Mouse (Mus musculus): ENCODE measurements at regions not wholly inside any gene's neighbourhood (a gene's known extent, or its start where the extent isn't known, plus 50 kb on each side); places are given as distances from the start of the nearest gene placed in this dataset.
"Not testable (repeated sequence)": the region's sequence is repeated elsewhere in the genome, so short reads cannot be mapped to it uniquely, and the experiment has no call there.

DNA sequence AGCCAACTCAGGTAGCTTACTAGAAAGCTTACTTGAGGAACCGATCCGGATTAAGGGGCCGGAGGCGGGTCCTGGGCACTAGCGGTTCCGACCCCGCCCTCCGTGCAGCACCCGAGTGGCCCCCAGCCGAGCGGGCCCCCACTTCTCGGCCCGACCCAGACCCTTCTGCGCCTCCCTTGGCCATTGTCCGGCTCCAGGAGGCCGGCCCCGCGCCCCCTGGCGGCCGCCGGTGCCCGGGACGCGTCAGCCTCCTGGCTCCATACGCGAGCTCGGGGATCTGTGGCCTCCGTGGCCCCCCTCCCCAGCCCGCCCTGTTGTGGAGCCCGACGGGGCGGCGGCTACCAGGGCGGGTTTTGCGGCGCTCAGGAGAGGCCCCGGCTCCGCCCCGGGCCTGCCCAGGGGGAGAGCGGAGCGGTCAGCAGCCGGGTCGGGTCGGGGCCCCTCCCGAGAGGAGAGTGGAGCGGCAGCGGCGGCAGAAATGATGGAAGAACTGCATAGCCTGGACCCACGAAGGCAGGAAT is 94.3 kb upstream of the Zfp986 start:
- peak; percentile 10 for DNase-seq

DNA sequence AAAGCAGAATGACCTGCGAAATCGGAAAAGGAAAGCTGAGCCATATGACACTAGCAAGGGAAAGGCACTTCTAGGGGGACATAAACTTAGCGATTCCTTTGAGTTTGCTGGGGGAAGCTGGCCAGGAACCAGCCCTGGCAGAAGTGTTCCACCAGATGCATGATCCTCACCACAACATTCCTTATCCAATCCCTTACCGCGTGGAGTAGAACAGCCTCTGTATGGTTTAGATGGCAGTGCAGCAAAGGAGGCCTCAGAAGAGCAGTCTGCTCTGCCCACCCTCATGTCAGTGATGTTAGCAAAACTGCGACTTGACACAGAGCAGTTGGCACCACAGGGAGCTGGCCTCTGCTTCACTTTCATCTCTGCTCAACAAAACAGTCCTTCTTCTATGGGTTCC is 93.7 kb upstream of the Zfp986 start:
- not testable (repeated sequence) for DNase-seq

DNA sequence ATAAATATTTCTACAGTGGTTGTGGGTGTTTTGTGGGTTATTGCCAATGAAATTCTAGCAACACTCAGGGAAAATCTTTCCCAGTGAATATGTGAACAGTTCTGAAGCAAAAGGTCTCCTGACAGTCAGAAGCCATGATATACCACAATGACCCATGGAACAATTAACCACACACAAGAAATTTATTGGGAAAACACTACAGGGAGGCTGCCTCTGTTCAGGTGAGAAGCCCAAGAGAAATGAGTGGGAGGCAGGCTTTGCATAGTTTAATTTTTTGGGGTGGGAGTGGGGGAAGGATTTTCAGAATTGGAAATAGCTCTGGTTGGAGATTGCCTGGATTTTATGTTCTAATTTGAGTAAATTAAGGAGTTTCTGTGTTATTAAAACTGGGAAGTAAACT is 92.1 kb upstream of the Zfp986 start:
- not testable (repeated sequence) for DNase-seq

DNA sequence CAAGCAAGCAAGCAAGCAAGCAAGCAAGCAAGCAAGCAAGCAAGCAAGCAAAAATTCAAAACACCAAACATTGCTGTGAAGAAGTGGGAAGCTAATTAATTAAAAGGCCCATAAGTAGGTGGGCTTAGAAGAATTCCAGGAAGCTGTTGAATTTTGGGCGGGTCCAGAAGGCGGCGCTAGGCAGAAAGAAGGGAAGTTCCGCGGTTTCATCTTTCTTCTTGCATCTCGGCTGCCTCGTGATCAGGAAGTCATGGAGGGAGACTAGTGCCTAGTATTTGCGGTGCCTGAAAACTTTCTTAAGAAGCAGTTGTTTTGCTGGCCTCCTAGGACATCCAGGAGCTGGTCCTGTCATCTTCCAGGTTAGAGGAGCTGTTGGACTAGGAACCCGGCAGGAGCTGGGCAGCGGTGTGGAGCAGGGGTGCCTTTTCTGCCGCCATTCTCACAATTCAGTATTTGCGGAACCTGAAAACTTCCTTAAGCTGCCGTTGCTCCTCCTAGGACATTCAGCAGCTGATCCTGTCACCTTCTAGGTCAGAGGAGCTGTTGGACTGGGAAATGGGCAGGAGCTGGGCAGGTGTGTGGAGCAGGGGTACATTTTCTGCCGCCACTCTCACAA is 87.2 kb upstream of the Zfp986 start:
- not testable (repeated sequence) for DNase-seq

DNA sequence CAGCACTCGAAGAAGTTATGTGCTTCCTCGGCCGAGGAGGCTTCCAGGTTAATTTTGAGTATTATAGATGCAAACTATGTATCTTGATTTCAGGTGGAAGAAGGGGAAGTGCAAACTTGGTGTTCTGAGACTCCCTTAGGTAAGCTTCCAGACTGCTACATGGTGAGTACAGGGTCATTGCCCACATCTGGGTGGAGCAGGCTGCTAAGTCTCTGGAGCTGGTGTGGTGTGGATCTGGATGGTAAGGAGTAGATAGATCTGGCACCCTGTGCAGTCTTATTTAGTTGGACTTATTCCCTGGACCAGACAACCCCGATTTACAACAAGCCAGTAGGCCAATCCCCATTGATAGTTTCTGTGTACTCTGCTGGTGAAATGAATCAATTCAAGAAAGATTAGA is 53.9 kb upstream of the Zfp986 start:
- DNase-seq = not testable (repeated sequence)
